Mouse (Mus musculus) kidney, embryonic 14.5 days (tissue): ENCODE data around the gene Rhog. TPM values are rescaled to one million over a fixed set of nuclear protein-coding genes. Genes with fewer than 3 reads are reported as not detected.

Experiments used
- ATAC-seq: fragments of 200-750 bp; cut with Nextera tagmentation; 2 replicates; pipeline ENCODE4 v1.8.0; 2017; ENCODE audit warnings: moderate number of reproducible peaks, mild to moderate bottlenecking, moderate TSS enrichment, moderate library complexity; ENCODE audit not compliant: low FRiP score, low TSS enrichment
- H3K27ac ChIP-seq: fragments of 300-500 bp; sonication (generic); 2 replicates; pipeline ENCODE4 v1.5.1; 2014; ENCODE audit warnings: low read depth, mild to moderate bottlenecking, low read length, moderate library complexity, mixed read lengths
- H3K27me3 ChIP-seq: fragments of 300-500 bp; sonication (generic); 2 replicates; pipeline ENCODE4 v1.6.1; 2014; ENCODE audit warnings: mild to moderate bottlenecking, low read length; ENCODE audit not compliant: control insufficient read depth, insufficient read depth
- H3K36me3 ChIP-seq: fragments of 300-500 bp; sonication (generic); 2 replicates; pipeline ENCODE4 v1.6.1; 2014; ENCODE audit warnings: low read length, mixed read lengths; ENCODE audit not compliant: control insufficient read depth, insufficient read depth
- H3K4me1 ChIP-seq: fragments of 300-500 bp; sonication (generic); 2 replicates; pipeline ENCODE4 v1.6.1; 2014; ENCODE audit warnings: low read length, mixed read lengths; ENCODE audit not compliant: control insufficient read depth, insufficient read depth
- H3K4me2 ChIP-seq: fragments of 300-500 bp; sonication (generic); replicated peaks from 2 replicates; pipeline ENCODE4 v1.6.1; 2014; ENCODE audit warnings: low read depth, mild to moderate bottlenecking, low read length
- H3K4me3 ChIP-seq: fragments of 300-500 bp; sonication (generic); 2 replicates; pipeline ENCODE4 v1.5.1; 2014; ENCODE audit warnings: mild to moderate bottlenecking, low read length
- H3K9ac ChIP-seq: fragments of 300-500 bp; sonication (generic); 2 replicates; pipeline ENCODE4 v1.6.1; 2014; ENCODE audit warnings: low read depth, mild to moderate bottlenecking, low read length, moderate library complexity
- H3K9me3 ChIP-seq: fragments of 300-500 bp; sonication (generic); 2 replicates; pipeline ENCODE4 v1.6.1; 2016; ENCODE audit warnings: low read length; ENCODE audit not compliant: control insufficient read depth
- WGBS: fragments of 180-500 bp; shearing (Covaris S2); extraction: QIAGEN DNeasy Blood & Tissue Kit; methylation state at CpG from one replicate; pipeline ENCODE4 v1.1.7; 2014; 5-methylcytosine and 5-hydroxymethylcytosine counted together
- polyA plus RNA-seq: library from polyadenylated mRNA; unstranded; fragments of >200 nt; fragmentation: Nextera tagmentation; extraction: Ambion mirVana; gene quantifications from 2 replicates; pipeline ENCODE4 v1.2.1, GENCODE M21; 2014

Rhog gene
- polyA plus RNA-seq, 1 experiment from 2014 or later, result 62.6 TPM

- Histone ChIP-seq H3K4me3 (peak overlapping the region; percentile 75), H3K27ac (no peak overlapping the region), H3K36me3 (peaks cover 6% of the 10 kb centered on the region; the same call in 1 of the 2 replicates), H3K4me2 (peak overlapping the region; percentile 45), H3K9me3 (no peaks in the 10 kb centered on the region), H3K9ac (peak overlapping the region; percentile 76; the same call in 1 of the 2 replicates), H3K27me3 (no peaks in the 10 kb centered on the region), H3K4me1 (no peaks in the 10 kb centered on the region)
- WGBS, result 2% methylated on average over 8 of the region's 13 CpGs
- peak; percentile 74 for ATAC-seq
Observed at GRCm38 (mm10) chr7:102222336-102222735, 33.5 kb downstream of the Rhog start.

- Histone ChIP-seq H3K4me3 (peak overlapping the region; percentile 75), H3K9me3 (no peaks in the 10 kb centered on the region), H3K27me3 (no peaks in the 10 kb centered on the region), H3K36me3 (peaks cover 6% of the 10 kb centered on the region; the same call in 1 of the 2 replicates), H3K4me1 (no peaks in the 10 kb centered on the region), H3K27ac (no peak overlapping the region), H3K9ac (no peak overlapping the region; the same call in 1 of the 2 replicates), H3K4me2 (peak overlapping the region; percentile 45)
- peak; percentile 4; the same call in 1 of the 2 replicates for ATAC-seq
- WGBS, result 43% methylated on average over 1 of the region's 1 CpGs
Observed at GRCm38 (mm10) chr7:102221899-102222298, 34.0 kb downstream of the Rhog start.

- Histone ChIP-seq H3K27ac (peak overlapping the region; percentile 83), H3K9me3 (no peaks in the 10 kb centered on the region), H3K4me2 (peak overlapping the region; percentile 50), H3K4me3 (peak overlapping the region; percentile 78), H3K9ac (peak overlapping the region; percentile 90; the same call in 1 of the 2 replicates), H3K36me3 (no peaks in the 10 kb centered on the region; the same call in 1 of the 2 replicates), H3K4me1 (peaks cover 8% of the 10 kb centered on the region), H3K27me3 (no peaks in the 10 kb centered on the region)
- ATAC-seq, result no peak
- 78% methylated on average over 3 of the region's 3 CpGs for WGBS
Observed at GRCm38 (mm10) chr7:102211071-102211470, 44.8 kb downstream of the Rhog start.

- ATAC-seq, result peak; percentile 99
- Histone ChIP-seq H3K27me3 (no peaks in the 10 kb centered on the region), H3K27ac (peak within 1 kb of the TSS; percentile 85), H3K4me3 (peak within 1 kb of the TSS; percentile 78), H3K9me3 (no peaks in the 10 kb centered on the region), H3K36me3 (no peaks in the 10 kb centered on the region; the same call in 1 of the 2 replicates), H3K4me1 (peaks cover 8% of the 10 kb centered on the region), H3K9ac (peak within 1 kb of the TSS; percentile 90), H3K4me2 (peak within 1 kb of the TSS; percentile 65)
- WGBS, result under 1% methylated on average over 80 of the region's 87 CpGs
Observed at GRCm38 (mm10) chr7:102209756-102210721, 45.8 kb downstream of the Rhog start, which contains the start of the genes Nup98 and Pgap2. Nup98 (minus strand) TSS chr7:102210176. Pgap2 (plus strand) TSS chr7:102210208.

- WGBS, result 56% methylated on average over 4 of the region's 4 CpGs
- peak overlapping the region; percentile 65 for H3K4me2 ChIP-seq
- no peak for ATAC-seq
- peak overlapping the region; percentile 78 for H3K4me3 ChIP-seq
- peaks cover 8% of the 10 kb centered on the region for H3K4me1 ChIP-seq
- no peaks in the 10 kb centered on the region for H3K9me3 ChIP-seq
- H3K9ac ChIP-seq, result peak overlapping the region; percentile 90
- no peaks in the 10 kb centered on the region for H3K27me3 ChIP-seq
- no peak overlapping the region for H3K27ac ChIP-seq
- no peaks in the 10 kb centered on the region; the same call in 1 of the 2 replicates for H3K36me3 ChIP-seq
Observed at GRCm38 (mm10) chr7:102208806-102209363, 47.0 kb downstream of the Rhog start.

GRCm38 (mm10) chr7:102205646-102206045 lies 50.2 kb downstream of the Rhog start:
- H3K4me2 ChIP-seq, result no peak overlapping the region
- no peaks in the 10 kb centered on the region for H3K27me3 ChIP-seq
- no peak overlapping the region for H3K27ac ChIP-seq
- no peaks in the 10 kb centered on the region for H3K9me3 ChIP-seq
- peaks cover 8% of the 10 kb centered on the region for H3K4me1 ChIP-seq
- H3K36me3 ChIP-seq, result no peaks in the 10 kb centered on the region; the same call in 1 of the 2 replicates
- no peak overlapping the region for H3K9ac ChIP-seq
- WGBS, result 76% methylated on average over 1 of the region's 1 CpGs
- ATAC-seq, result no peak
- H3K4me3 ChIP-seq, result no peak overlapping the region

- Histone ChIP-seq H3K4me3 (no peak overlapping the region), H3K4me1 (peaks cover 8% of the 10 kb centered on the region), H3K9me3 (no peaks in the 10 kb centered on the region), H3K27me3 (no peaks in the 10 kb centered on the region), H3K36me3 (no peaks in the 10 kb centered on the region; the same call in 1 of the 2 replicates), H3K4me2 (no peak overlapping the region), H3K9ac (no peak overlapping the region), H3K27ac (no peak overlapping the region)
- no peak for ATAC-seq
- WGBS, result 82% methylated on average over 3 of the region's 3 CpGs
Observed at GRCm38 (mm10) chr7:102204296-102204857, 51.5 kb downstream of the Rhog start.

- H3K27me3 ChIP-seq, result no peaks in the 10 kb centered on the region
- no peak overlapping the region for H3K4me2 ChIP-seq
- H3K9me3 ChIP-seq, result no peaks in the 10 kb centered on the region
- no peak overlapping the region for H3K27ac ChIP-seq
- H3K4me3 ChIP-seq, result no peak overlapping the region
- H3K9ac ChIP-seq, result no peak overlapping the region
- ATAC-seq, result no peak
- H3K36me3 ChIP-seq, result no peaks in the 10 kb centered on the region; the same call in 1 of the 2 replicates
- no peaks in the 10 kb centered on the region for H3K4me1 ChIP-seq
Observed at GRCm38 (mm10) chr7:102200996-102201785, 54.7 kb downstream of the Rhog start.
